Mouse (Mus musculus) c-Kit-negative CD71-positive TER-119-positive erythroid progenitor cells, embryonic 14.5 days (primary cell): ENCODE measurements around the gene Gsto2.

ENCODE experiments used
- DNase-seq: peaks from one replicate; pipeline ENCODE4 v3.0.0-alpha.2; 2013; ENCODE audit warnings: low read depth, low spot score

Gsto2 gene

DNA sequence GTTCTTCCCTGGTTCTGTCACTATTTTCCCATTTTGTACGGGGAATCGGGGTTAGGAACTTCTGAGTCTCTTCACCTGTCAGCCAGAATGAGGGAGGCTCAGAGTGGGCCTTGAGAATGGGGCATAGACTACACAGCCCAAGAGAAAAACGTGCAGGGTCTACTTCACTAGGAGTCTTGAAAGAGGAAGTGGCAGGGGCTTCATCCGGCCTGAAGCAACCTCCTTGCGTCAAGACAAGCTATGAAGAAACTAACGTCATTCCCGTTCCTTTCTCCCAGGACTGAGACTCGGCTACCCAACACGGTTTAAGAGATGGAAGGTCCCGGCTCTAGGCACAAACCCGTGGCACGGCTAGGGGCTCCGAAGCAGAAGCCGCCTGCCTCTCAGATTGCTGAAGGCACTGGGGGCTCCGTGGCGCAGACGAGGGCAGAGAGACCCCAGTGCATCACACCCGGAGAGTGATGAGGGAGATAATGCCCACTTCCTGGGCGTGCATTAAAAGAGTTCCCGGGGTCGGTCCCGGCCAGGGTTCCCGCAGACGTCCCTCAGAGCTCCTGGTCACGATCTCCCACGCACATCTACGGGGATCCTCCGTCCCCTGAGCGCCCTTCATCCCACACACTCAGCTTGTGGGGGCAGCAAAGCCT, 53.2 kb downstream of the Gsto2 start:
- peak; percentile 17 for DNase-seq

- DNase-seq: peak; percentile 49
Measured at GRCm38 (mm10) chr19:47919126-47919965, 54.0 kb downstream of the Gsto2 start, which contains the start of the genes Cfap43 and Itprip. Cfap43 (minus strand) TSS chr19:47919287. Itprip (minus strand) TSS chr19:47919299.

- no peak for DNase-seq
Measured at GRCm38 (mm10) chr19:47919966-47920375, 54.6 kb downstream of the Gsto2 start.

DNA sequence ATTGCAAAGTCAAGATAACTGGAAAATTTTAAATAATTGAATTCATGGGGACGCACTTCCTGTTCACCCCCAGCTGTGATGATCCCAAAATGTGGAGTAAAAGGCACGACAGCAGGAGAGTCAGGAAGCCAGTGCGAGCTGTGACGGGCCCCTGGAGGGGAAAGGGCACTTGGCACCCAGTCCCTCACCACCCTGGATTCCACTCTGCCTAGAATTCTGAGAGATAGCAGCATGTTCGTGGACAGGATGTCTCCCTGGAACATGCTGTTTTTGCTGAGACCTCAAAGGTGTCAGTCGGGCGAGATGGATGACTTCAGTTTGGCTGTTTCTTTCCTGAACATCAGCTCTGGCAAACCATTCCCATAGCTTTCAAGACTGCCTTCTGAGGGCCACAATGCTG, 60.5 kb downstream of the Gsto2 start:
- no peak for DNase-seq

- no peak for DNase-seq
Measured at GRCm38 (mm10) chr19:47927032-47927431, 61.7 kb downstream of the Gsto2 start.

- no peak for DNase-seq
Measured at GRCm38 (mm10) chr19:47929043-47929442, 63.7 kb downstream of the Gsto2 start.

DNA sequence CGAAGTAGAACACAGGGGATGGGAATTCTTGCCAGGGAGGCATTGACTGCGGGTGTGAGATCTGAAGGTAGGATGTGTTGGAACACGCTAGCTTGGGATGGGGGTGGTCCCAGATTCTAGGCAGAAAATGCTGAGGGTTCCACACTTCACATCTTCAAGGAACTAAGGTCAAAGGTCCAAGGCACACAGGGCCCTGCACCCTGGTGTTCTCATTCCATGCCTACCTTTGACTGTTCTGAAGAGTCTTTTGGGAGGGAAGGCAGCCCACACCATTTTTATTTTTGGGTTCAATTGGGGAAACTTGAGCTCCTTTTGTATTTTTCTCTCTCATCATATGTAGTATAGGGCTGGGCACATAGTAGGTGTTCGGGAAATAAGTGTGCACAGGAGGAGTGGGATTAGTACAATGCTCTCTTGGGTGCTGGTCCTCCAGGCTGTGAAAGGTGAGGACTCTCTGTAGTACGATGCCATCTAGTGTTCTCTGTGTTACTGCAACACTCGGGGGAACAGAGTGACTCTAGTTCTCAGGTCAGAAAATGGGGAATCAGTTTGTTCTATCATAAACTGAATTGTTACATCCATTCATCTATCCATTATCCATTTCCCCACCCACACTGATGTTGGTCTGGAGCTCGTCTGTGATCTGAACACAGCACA, 66.8 kb downstream of the Gsto2 start:
- no peak for DNase-seq

DNA sequence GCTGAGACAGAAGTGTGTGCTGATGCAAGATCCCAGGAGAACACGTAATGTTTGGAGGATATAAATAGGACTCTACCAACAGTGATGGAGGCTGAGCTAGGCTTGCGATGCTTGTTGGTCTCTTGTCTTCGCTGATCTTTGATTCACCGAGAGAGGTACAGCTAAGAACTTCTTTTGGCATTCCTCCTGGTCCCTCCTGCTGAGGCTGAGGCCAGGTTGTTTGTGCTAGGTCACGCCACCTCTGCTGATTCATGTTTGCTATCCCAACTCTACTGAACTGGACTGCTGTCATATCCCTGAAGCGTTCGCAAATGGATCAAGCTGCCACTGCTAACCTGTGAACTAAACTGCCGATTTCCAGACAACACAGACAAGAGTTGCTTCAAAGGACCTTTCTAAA, 68.8 kb downstream of the Gsto2 start:
- no peak for DNase-seq

DNA sequence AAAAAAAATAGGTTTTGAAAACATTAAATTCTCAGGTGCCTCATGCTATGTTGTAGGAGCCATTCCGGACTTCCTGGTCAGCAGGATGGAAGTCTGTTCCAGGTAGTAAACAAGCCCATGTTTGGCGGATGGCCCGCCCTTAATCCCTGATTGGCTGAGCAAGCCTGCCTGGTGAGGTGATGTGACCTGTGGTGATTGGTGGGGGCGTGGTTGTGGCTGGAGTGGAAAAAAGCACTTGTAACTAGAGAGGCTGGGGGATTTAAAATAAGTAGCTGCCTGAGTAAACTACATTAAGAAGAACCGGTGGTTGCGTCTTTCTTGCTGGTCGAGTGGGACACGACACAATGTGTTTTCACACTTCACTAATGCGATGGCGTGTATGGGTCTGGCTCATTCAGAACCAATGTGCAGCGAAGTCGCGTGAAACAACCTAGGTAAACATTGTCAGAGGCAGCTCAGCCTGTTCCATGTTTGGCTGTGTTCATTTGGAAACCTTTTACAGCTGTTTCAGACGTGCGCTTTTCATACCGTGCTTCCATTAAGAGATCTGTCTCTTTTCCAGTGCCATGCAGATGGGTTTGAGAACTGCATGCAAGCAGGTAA, 69.4 kb downstream of the Gsto2 start:
- no peak for DNase-seq

GRCm38 (mm10) chr19:47935530-47935929, 70.2 kb downstream of the Gsto2 start:
- no peak for DNase-seq
